ENCODE assay signal across 12 mouse cellular contexts in the genomic region with DNA sequence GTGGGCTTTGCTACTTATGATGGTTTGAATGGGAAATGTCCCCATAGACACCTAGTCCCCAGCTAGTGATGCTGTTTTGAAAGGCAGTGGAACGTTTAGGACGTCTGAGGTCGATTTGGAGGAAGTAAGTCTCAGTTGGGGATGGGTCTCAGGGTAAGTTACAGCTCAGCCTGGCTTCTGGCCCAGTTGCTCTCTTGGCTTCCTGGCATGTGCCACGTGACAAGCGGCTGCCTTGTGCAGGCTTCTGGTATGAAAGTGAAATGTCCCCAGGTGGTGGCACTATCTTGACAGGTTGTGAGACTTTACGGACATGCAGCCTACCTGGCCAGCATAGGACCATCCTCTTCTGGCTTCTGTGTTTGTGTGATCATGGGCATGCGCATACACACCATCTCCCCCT. TPM values are rescaled to one million over a fixed set of nuclear protein-coding genes. Genes with fewer than 3 reads are reported as not detected.
DNase-seq lines count a peak whose midpoint lies in the region; ATAC-seq lines count a peak whose summit lies in the region.
"Had no signal": no experiment of that assay in that cellular context is flagged by ENCODE, and none has a peak within 500 bp of the region (broad histone marks: within the 10 kb centered on the region; RNA-seq: fewer than 3 reads in every experiment).

No protein-coding gene starts in this region.

- peak; percentile 12 for DNase-seq in spleen, adult 12 weeks (ENCODE audit: low spot score)
- DNase-seq in spleen, postnatal 4 days (ENCODE audit: low spot score in 2 of 2): no peak
- DNase-seq in lung, postnatal 25 days (ENCODE audit: low spot score): peak; percentile 48
- peak; percentile 72 for DNase-seq in thymus, postnatal 25 days
- DNase-seq in forebrain, embryonic 10.5 days (ENCODE audit: extremely low spot score, low spot score): no peak
- no peak for DNase-seq in gastrocnemius, postnatal 36 days
- no peak for DNase-seq in adrenal gland, adult 8-10 months
- DNase-seq: cerebellum, adult 11 months had no signal

- no peaks in the 10 kb centered on the region for H3K27me3 ChIP-seq in forebrain, embryonic 10.5 days (ENCODE audit: poor library complexity, severe bottlenecking)

- no peak overlapping the region for H3K27ac ChIP-seq in forebrain, embryonic 10.5 days

- no peak overlapping the region for H3K4me3 ChIP-seq in forebrain, embryonic 10.5 days
- H3K4me3 ChIP-seq: megakaryocyte, embryonic 14.5 days had no signal

- no peaks in the 10 kb centered on the region for H3K36me3 ChIP-seq in forebrain, embryonic 10.5 days (replicated peaks)

- H3K4me1 ChIP-seq in forebrain, embryonic 10.5 days: peaks cover 2% of the 10 kb centered on the region

- intact Hi-C loops in gastrocnemius, postnatal 36 days (cut with DNase I): no loop called here

- peak; percentile 33; the same call in 1 of the 2 replicates for ATAC-seq in erythroblast, adult 5-6 weeks (replicated peaks; ENCODE audit: low FRiP score, poor library complexity, severe bottlenecking)

- WGBS in forebrain, embryonic 10.5 days: 87% methylated on average over 7 of the region's 7 CpGs

- no peaks in the 10 kb centered on the region for H3K9me3 ChIP-seq in forebrain, embryonic 10.5 days

RNA-seq across cellular contexts. Expression of a gene that starts 12.5 kb away (rescaled TPM):
- 3.3 TPM in 1 of 2 replicates, not detected in the other for total RNA-seq in erythroblast, adult 5-6 weeks (2015; ENCODE audit: low replicate concordance)
- not detected in 2 replicates for total RNA-seq in erythroblast, adult 5-6 weeks (2017; ENCODE audit: low replicate concordance)
- polyA plus RNA-seq in forebrain, embryonic 10.5 days (2016; fragmentation: Nextera tagmentation; extraction: Ambion mirVana): not detected in 2 replicates
- not detected for total RNA-seq in gastrocnemius, postnatal 36 days (2021)
- total RNA-seq in adrenal gland, adult 8-10 months (2022): 1 to 10 TPM in 2 of 4 experiments, under 1 TPM in 2; 0.62 to 2.9 (median 1.1) TPM
- total RNA-seq: left cerebral cortex, postnatal 10 days had no signal

RNA-seq across cellular contexts. Expression of a gene that starts 26.0 kb away (rescaled TPM):
- not detected in 2 replicates for total RNA-seq in erythroblast, adult 5-6 weeks (2015; ENCODE audit: low replicate concordance)
- not detected in 2 replicates for total RNA-seq in erythroblast, adult 5-6 weeks (2017; ENCODE audit: low replicate concordance)
- 0.71 and 1.2 TPM in 2 replicates for polyA plus RNA-seq in forebrain, embryonic 10.5 days (2016; fragmentation: Nextera tagmentation; extraction: Ambion mirVana)
- total RNA-seq in gastrocnemius, postnatal 36 days (2021): not detected
- under 1 TPM in 3 of 4 experiments, not detected in 1; 0.31 to 0.75 (median 0.38) TPM for total RNA-seq in adrenal gland, adult 8-10 months (2022)
- total RNA-seq: heart, postnatal 14 days had no signal

RNA-seq across cellular contexts. Expression of a gene that starts 50.2 kb away (rescaled TPM):
- total RNA-seq in erythroblast, adult 5-6 weeks (2015; ENCODE audit: low replicate concordance): 8.5 and 15.7 TPM in 2 replicates
- 12.4 and 18.7 TPM in 2 replicates for total RNA-seq in erythroblast, adult 5-6 weeks (2017; ENCODE audit: low replicate concordance)
- polyA plus RNA-seq in forebrain, embryonic 10.5 days (2016; fragmentation: Nextera tagmentation; extraction: Ambion mirVana): not detected in 2 replicates
- 1 to 10 TPM; 1.1 to 1.2 TPM for total RNA-seq in gastrocnemius, postnatal 36 days (2021)
- 1 to 10 TPM; 3.1 to 6.9 (median 4.2) TPM for total RNA-seq in adrenal gland, adult 8-10 months (2022)

Comparison
In these comparisons a context has a peak if more than half of its experiments do, and no peak if none do; other contexts are left out.
1. DNase-seq: peak in spleen, adult 12 weeks (single experiment), lung, postnatal 25 days (single experiment) and thymus, postnatal 25 days (single experiment); none in spleen, postnatal 4 days (0 of 2), forebrain, embryonic 10.5 days (single experiment), gastrocnemius, postnatal 36 days (0 of 2) and adrenal gland, adult 8-10 months (single experiment).